Mouse (Mus musculus): Measurements from ENCODE around the gene Zfp956. TPM values are rescaled to one million over a fixed set of nuclear protein-coding genes. Genes with fewer than 3 reads are reported as not detected.

Gene Zfp956
- 12.3 and 13.3 TPM in 2 replicates for polyA plus RNA-seq (2016; fragmentation: Nextera tagmentation; extraction: Ambion mirVana)

- Histone ChIP-seq H3K4me2 (peak within 1 kb of the TSS; percentile 81), H3K9me3 (no peaks in the 10 kb centered on the region), H3K27ac (peak within 1 kb of the TSS; percentile 82), H3K9ac (replicated peaks) (peak within 1 kb of the TSS; percentile 72), H3K36me3 (peaks cover 37% of the 10 kb centered on the region), H3K4me1 (replicated peaks) (peaks cover 14% of the 10 kb centered on the region), H3K27me3 (no peaks in the 10 kb centered on the region), H3K4me3 (replicated peaks) (peak within 1 kb of the TSS; percentile 63)
- under 1% methylated on average over 31 of the region's 31 CpGs for WGBS
- peak; percentile 98 for ATAC-seq (ENCODE audit: insufficient number of reproducible peaks, insufficient read depth, low FRiP score, low TSS enrichment, low read depth)
Observed at GRCm38 (mm10) chr6:47953191-47953726, at the start of gene Zfp956. Gene Zfp956 (plus strand): TSS chr6:47953390.

GRCm38 (mm10) chr6:47903587-47903986 is 49.6 kb upstream of the Zfp956 start:
- 80% methylated on average over 4 of the region's 4 CpGs for whole genome bisulfite sequencing
- Histone ChIP-seq H3K4me1 (replicated peaks) (no peaks in the 10 kb centered on the region), H3K27me3 (peaks cover 24% of the 10 kb centered on the region)

GRCm38 (mm10) chr6:47904361-47904760 is 48.8 kb upstream of the Zfp956 start:
- Histone ChIP-seq H3K27me3 (peaks cover 24% of the 10 kb centered on the region), H3K9me3 (no peaks in the 10 kb centered on the region), H3K36me3 (peaks cover 93% of the 10 kb centered on the region), H3K27ac (no peak overlapping the region), H3K4me3 (replicated peaks) (no peak overlapping the region), H3K9ac (replicated peaks) (no peak overlapping the region), H3K4me2 (no peak overlapping the region), H3K4me1 (replicated peaks) (no peaks in the 10 kb centered on the region)
- no peak for ATAC-seq (ENCODE audit: insufficient number of reproducible peaks, insufficient read depth, low FRiP score, low TSS enrichment, low read depth)
- WGBS, result 41% methylated on average over 19 of the region's 19 CpGs

More at GRCm38 (mm10) chr6:47903587-47903986, 49.6 kb upstream of the Zfp956 start:
- peaks cover 99% of the 10 kb centered on the region for H3K36me3 ChIP-seq
- H3K9ac ChIP-seq (replicated peaks), result no peak overlapping the region
- no peak overlapping the region for H3K27ac ChIP-seq
- no peaks in the 10 kb centered on the region for H3K9me3 ChIP-seq
- no peak for ATAC-seq (ENCODE audit: insufficient number of reproducible peaks, insufficient read depth, low FRiP score, low TSS enrichment, low read depth)
- H3K4me3 ChIP-seq (replicated peaks), result no peak overlapping the region
- no peak overlapping the region for H3K4me2 ChIP-seq

GRCm38 (mm10) chr6:47904917-47905695 is 48.1 kb upstream of the Zfp956 start:
- H3K4me3 ChIP-seq (replicated peaks), result no peak overlapping the region
- WGBS, result 52% methylated on average over 44 of the region's 44 CpGs
- peaks cover 85% of the 10 kb centered on the region for H3K36me3 ChIP-seq
- no peaks in the 10 kb centered on the region for H3K9me3 ChIP-seq
- H3K27ac ChIP-seq, result no peak overlapping the region
- no peak for ATAC-seq (ENCODE audit: insufficient number of reproducible peaks, insufficient read depth, low FRiP score, low TSS enrichment, low read depth)
- no peak overlapping the region for H3K9ac ChIP-seq (replicated peaks)
- peaks cover 24% of the 10 kb centered on the region for H3K27me3 ChIP-seq
- no peak overlapping the region for H3K4me2 ChIP-seq
- no peaks in the 10 kb centered on the region for H3K4me1 ChIP-seq (replicated peaks)

GRCm38 (mm10) chr6:47906326-47906725 is 46.9 kb upstream of the Zfp956 start:
- no peaks in the 10 kb centered on the region for H3K9me3 ChIP-seq
- no peak overlapping the region for H3K27ac ChIP-seq
- H3K4me1 ChIP-seq (replicated peaks), result no peaks in the 10 kb centered on the region
- no peak overlapping the region for H3K9ac ChIP-seq (replicated peaks)
- peaks cover 73% of the 10 kb centered on the region for H3K36me3 ChIP-seq
- ATAC-seq (ENCODE audit: insufficient number of reproducible peaks, insufficient read depth, low FRiP score, low TSS enrichment, low read depth), result no peak
- no peak overlapping the region for H3K4me2 ChIP-seq
- H3K4me3 ChIP-seq (replicated peaks), result no peak overlapping the region
- WGBS, result 90% methylated on average over 5 of the region's 5 CpGs
- H3K27me3 ChIP-seq, result peaks cover 24% of the 10 kb centered on the region

GRCm38 (mm10) chr6:47909007-47909406 is 44.2 kb upstream of the Zfp956 start:
- ATAC-seq (ENCODE audit: insufficient number of reproducible peaks, insufficient read depth, low FRiP score, low TSS enrichment, low read depth), result no peak
- WGBS, result 82% methylated on average over 1 of the region's 1 CpGs
- no peak overlapping the region for H3K4me3 ChIP-seq (replicated peaks)
- no peaks in the 10 kb centered on the region for H3K4me1 ChIP-seq (replicated peaks)
- peaks cover 46% of the 10 kb centered on the region for H3K36me3 ChIP-seq
- H3K9ac ChIP-seq (replicated peaks), result no peak overlapping the region
- H3K9me3 ChIP-seq, result no peaks in the 10 kb centered on the region
- no peak overlapping the region for H3K4me2 ChIP-seq
- H3K27me3 ChIP-seq, result peaks cover 12% of the 10 kb centered on the region
- no peak overlapping the region for H3K27ac ChIP-seq

- WGBS, result 68% methylated on average over 1 of the region's 1 CpGs
- no peaks in the 10 kb centered on the region for H3K27me3 ChIP-seq
- H3K4me2 ChIP-seq, result no peak overlapping the region
- H3K4me1 ChIP-seq (replicated peaks), result no peaks in the 10 kb centered on the region
- no peak overlapping the region for H3K9ac ChIP-seq (replicated peaks)
- peaks cover 20% of the 10 kb centered on the region for H3K36me3 ChIP-seq
- H3K4me3 ChIP-seq (replicated peaks), result no peak overlapping the region
- H3K9me3 ChIP-seq, result no peaks in the 10 kb centered on the region
- ATAC-seq (ENCODE audit: insufficient number of reproducible peaks, insufficient read depth, low FRiP score, low TSS enrichment, low read depth), result no peak
- no peak overlapping the region for H3K27ac ChIP-seq
Observed at GRCm38 (mm10) chr6:47911650-47912049, 41.5 kb upstream of the Zfp956 start.

- Histone ChIP-seq H3K27ac (no peak overlapping the region), H3K4me3 (replicated peaks) (no peak overlapping the region), H3K36me3 (peaks cover 8% of the 10 kb centered on the region; the same call in 1 of the 2 replicates), H3K9me3 (no peaks in the 10 kb centered on the region), H3K4me1 (replicated peaks) (no peaks in the 10 kb centered on the region), H3K4me2 (no peak overlapping the region), H3K9ac (replicated peaks) (no peak overlapping the region), H3K27me3 (no peaks in the 10 kb centered on the region)
- no peak for ATAC-seq (ENCODE audit: insufficient number of reproducible peaks, insufficient read depth, low FRiP score, low TSS enrichment, low read depth)
- 57% methylated on average over 3 of the region's 3 CpGs for WGBS
Observed at GRCm38 (mm10) chr6:47912991-47913390, 40.2 kb upstream of the Zfp956 start.

GRCm38 (mm10) chr6:47917051-47917450 is 36.1 kb upstream of the Zfp956 start:
- ATAC-seq (ENCODE audit: insufficient number of reproducible peaks, insufficient read depth, low FRiP score, low TSS enrichment, low read depth), result no peak
- 80% methylated on average over 5 of the region's 5 CpGs for WGBS

GRCm38 (mm10) chr6:47918768-47919274 is 34.4 kb upstream of the Zfp956 start:
- Histone ChIP-seq H3K4me1 (replicated peaks) (peaks cover 14% of the 10 kb centered on the region), H3K9ac (replicated peaks) (no peak overlapping the region), H3K9me3 (no peaks in the 10 kb centered on the region), H3K27me3 (no peaks in the 10 kb centered on the region), H3K27ac (no peak overlapping the region), H3K36me3 (no peaks in the 10 kb centered on the region; the same call in 1 of the 2 replicates), H3K4me2 (no peak overlapping the region), H3K4me3 (replicated peaks) (no peak overlapping the region)
- ATAC-seq (ENCODE audit: insufficient number of reproducible peaks, insufficient read depth, low FRiP score, low TSS enrichment, low read depth), result no peak
- WGBS, result 69% methylated on average over 3 of the region's 3 CpGs

More at GRCm38 (mm10) chr6:47917051-47917450, 36.1 kb upstream of the Zfp956 start:
- no peaks in the 10 kb centered on the region for H3K27me3 ChIP-seq
- no peak overlapping the region for H3K4me3 ChIP-seq (replicated peaks)
- H3K4me2 ChIP-seq, result no peak overlapping the region
- no peak overlapping the region for H3K27ac ChIP-seq
- peaks cover 9% of the 10 kb centered on the region for H3K4me1 ChIP-seq (replicated peaks)
- H3K9me3 ChIP-seq, result no peaks in the 10 kb centered on the region
- no peaks in the 10 kb centered on the region for H3K36me3 ChIP-seq
- H3K9ac ChIP-seq (replicated peaks), result no peak overlapping the region

- H3K36me3 ChIP-seq, result no peaks in the 10 kb centered on the region; the same call in 1 of the 2 replicates
- peak overlapping the region; percentile 68 for H3K4me2 ChIP-seq
- peak overlapping the region; percentile 88 for H3K9ac ChIP-seq (replicated peaks)
- 27% methylated on average over 11 of the region's 11 CpGs for WGBS
- peaks cover 14% of the 10 kb centered on the region for H3K4me1 ChIP-seq (replicated peaks)
- peak overlapping the region; percentile 98 for H3K27ac ChIP-seq
- no peaks in the 10 kb centered on the region for H3K27me3 ChIP-seq
- H3K4me3 ChIP-seq (replicated peaks), result peak overlapping the region; percentile 77
- peak; percentile 33; the same call in 1 of the 2 replicates for ATAC-seq (ENCODE audit: insufficient number of reproducible peaks, insufficient read depth, low FRiP score, low TSS enrichment, low read depth)
- H3K9me3 ChIP-seq, result no peaks in the 10 kb centered on the region
Observed at GRCm38 (mm10) chr6:47919646-47920446, 33.3 kb upstream of the Zfp956 start.

Measured in limb, embryonic 12.5 days (tissue).